Mouse (Mus musculus) induced T-regulatory cell, adult 2 months (primary cell): ENCODE results near the gene Myl6b.

Source experiments
- DNase-seq: peaks from one replicate; pipeline ENCODE4 v3.0.0-alpha.2; 2012; ENCODE audit warnings: low read depth

Gene Myl6b

DNA sequence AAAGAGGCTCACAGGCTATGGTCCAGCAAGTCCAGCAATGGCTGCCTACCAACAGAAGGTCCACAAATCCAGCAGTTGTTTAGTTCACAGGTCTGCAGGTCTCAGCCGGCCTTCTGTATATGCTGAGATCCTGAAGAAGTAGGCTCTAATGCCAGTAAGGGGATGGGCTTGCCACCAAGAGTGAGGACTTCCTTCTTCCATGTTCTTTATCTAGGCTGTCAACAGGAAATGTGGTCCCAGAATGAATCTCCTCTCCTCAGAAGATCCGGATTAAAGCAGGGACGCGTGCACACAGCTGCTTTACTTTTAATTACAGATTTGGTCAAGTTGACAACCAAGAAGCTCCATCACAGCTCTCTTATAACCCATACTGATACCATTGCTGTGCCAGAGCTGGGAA, 53.1 kb downstream of the Myl6b start:
- no peak for DNase-seq

GRCm38 (mm10) chr10:128444354-128444753, 54.1 kb downstream of the Myl6b start:
- no peak for DNase-seq
